Mouse (Mus musculus): Measurements from ENCODE around the gene BC052040.

DNA sequence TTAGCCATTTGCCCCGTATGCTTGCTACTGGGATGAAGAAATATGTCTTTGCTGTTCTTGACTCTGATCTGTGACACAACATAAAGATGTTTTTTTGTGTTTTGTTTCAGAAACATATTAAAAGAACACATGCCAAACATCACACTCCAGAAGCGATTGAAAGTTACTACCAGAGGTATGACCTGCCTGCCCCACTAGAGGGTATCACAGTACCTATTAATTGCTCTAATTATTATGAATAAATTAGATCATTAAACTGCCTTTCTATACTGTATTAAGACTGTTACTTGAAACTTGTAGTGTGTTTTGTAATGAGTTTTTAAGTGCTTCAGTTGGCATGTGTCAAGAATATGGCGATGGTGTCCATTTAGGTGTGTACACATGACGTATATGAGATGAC lies 50.3 kb downstream of the BC052040 start:
- TF ChIP-seq CTCF (IDR thresholded peaks at IDR 0.05; ENCODE audit: low read depth, low read length) (no peak), POLR2A (IDR thresholded peaks at IDR 0.05; ENCODE audit: borderline replicate concordance, low read depth, low read length) (no peak)

All from bone marrow macrophage, adult 2 months (primary cell).